Mouse (Mus musculus): ENCODE results near the gene Psd4.

DNA sequence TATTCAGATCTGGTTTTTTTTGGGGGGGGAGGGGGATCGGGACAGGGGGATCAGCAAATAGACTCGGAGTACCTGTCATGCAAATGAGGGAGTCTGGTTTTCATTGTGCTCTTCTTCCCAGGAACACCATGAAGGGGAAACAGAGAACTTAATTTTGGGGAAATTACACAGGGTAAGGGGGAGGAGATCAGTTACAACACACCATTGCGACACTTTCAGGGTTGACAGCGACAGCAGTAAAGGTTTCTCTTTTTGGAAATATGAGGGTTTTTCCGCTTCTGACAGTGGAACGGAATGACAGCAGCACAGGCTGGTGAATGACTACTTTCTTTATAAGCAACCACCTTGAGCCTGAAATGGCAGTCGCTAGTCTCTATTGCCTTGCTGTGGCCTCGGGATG is 22.3 kb upstream of the Psd4 start:
- TF ChIP-seq POLR2A (IDR thresholded peaks at IDR 0.05; ENCODE audit: low read depth, low read length) (no peak), CTCF (conservative IDR thresholded peaks at IDR 0.05; ENCODE audit: insufficient read depth, insufficient read length, low read depth, low read length) (no peak)

Data from kidney, adult 2 months (tissue).